Mouse (Mus musculus): ENCODE results near the gene Adam12.

DNA sequence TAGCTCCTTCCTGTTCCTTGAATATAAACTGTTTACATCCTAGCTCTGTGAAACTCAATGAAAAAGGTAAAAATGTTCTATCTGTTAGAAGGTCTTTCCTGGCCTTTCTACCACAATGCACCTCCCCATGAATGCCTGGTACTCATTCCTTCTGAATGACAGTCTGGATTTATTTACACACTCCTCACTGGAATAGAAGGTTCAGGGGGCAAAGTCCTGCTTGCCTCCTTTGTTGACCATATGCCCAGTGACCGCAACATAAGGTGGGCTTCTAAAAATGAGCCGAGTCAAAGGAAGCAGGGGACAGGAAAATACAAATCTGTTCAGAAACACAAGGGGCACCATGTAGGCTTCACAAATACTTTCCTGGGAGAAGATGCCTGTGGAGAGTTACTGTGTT lies 62.2 kb downstream of the Adam12 start:
- TF ChIP-seq ZNF384 (IDR thresholded peaks at IDR 0.05; ENCODE audit: low read depth, low read length) (no peak), HCFC1 (IDR thresholded peaks at IDR 0.05; ENCODE audit: borderline replicate concordance, insufficient read depth, low read length) (no peak), ZC3H11A (IDR thresholded peaks at IDR 0.05; ENCODE audit: borderline replicate concordance, low read depth, low read length) (no peak), CHD2 (IDR thresholded peaks at IDR 0.05; ENCODE audit: low read depth, low read length) (no peak)

Data from ES-E14 (cell line).